Mouse (Mus musculus) testis, adult 2 months (tissue): ENCODE data around the gene Itgb3. TPM values are rescaled to one million over a fixed set of nuclear protein-coding genes. Genes with fewer than 3 reads are reported as not detected.
A peak's percentile ranks its signal among the peaks of the same experiment; 100 is the strongest.

Source experiments
- H3K27ac ChIP-seq: fragments of 200-500 bp; 2 replicates; pipeline ENCODE4 v1.5.1; 2012; ENCODE audit warnings: low read depth, low read length; ENCODE audit not compliant: control insufficient read depth, insufficient read depth
- H3K27me3 ChIP-seq: fragments of 200-500 bp; 2 replicates; pipeline ENCODE4 v1.6.1; 2012; ENCODE audit warnings: mild to moderate bottlenecking, low read length, moderate library complexity; ENCODE audit not compliant: control insufficient read depth, insufficient read depth
- H3K36me3 ChIP-seq: fragments of 200-500 bp; 2 replicates; pipeline ENCODE4 v1.6.1; 2012; ENCODE audit warnings: mild to moderate bottlenecking, low read length; ENCODE audit not compliant: control insufficient read depth, insufficient read depth
- H3K4me1 ChIP-seq: fragments of 200-500 bp; 2 replicates; pipeline ENCODE4 v1.6.1; 2012; ENCODE audit warnings: low read length; ENCODE audit not compliant: control insufficient read depth, insufficient read depth
- H3K4me3 ChIP-seq: fragments of 200-500 bp; 2 replicates; pipeline ENCODE4 v1.5.1; 2012; ENCODE audit warnings: low read depth, mild to moderate bottlenecking, low read length, moderate library complexity, mixed read lengths; ENCODE audit not compliant: control insufficient read depth
- CTCF ChIP-seq: fragments of 200-500 bp; IDR thresholded peaks from 2 replicates; pipeline ENCODE4 v1.5.1; 2012; ENCODE audit warnings: low read depth, mild to moderate bottlenecking, inconsistent platforms, low read length, moderate library complexity; ENCODE audit not compliant: control insufficient read depth, insufficient read depth, insufficient replicate concordance
- POLR2A ChIP-seq: fragments of 200-500 bp; IDR thresholded peaks from 2 replicates; pipeline ENCODE4 v1.6.1; 2012; ENCODE audit warnings: low read depth, mild to moderate bottlenecking, inconsistent platforms, low read length, moderate library complexity; ENCODE audit not compliant: control insufficient read depth
- polyA plus RNA-seq: library from polyadenylated mRNA; depleted of rRNA; stranded (reverse); fragments of >200 nt; gene quantifications from 2 replicates; pipeline ENCODE4 v1.2.3, GENCODE M21; 2012

Gene Itgb3
- polyA plus RNA-seq, 1 experiment = 1.4 TPM

DNA sequence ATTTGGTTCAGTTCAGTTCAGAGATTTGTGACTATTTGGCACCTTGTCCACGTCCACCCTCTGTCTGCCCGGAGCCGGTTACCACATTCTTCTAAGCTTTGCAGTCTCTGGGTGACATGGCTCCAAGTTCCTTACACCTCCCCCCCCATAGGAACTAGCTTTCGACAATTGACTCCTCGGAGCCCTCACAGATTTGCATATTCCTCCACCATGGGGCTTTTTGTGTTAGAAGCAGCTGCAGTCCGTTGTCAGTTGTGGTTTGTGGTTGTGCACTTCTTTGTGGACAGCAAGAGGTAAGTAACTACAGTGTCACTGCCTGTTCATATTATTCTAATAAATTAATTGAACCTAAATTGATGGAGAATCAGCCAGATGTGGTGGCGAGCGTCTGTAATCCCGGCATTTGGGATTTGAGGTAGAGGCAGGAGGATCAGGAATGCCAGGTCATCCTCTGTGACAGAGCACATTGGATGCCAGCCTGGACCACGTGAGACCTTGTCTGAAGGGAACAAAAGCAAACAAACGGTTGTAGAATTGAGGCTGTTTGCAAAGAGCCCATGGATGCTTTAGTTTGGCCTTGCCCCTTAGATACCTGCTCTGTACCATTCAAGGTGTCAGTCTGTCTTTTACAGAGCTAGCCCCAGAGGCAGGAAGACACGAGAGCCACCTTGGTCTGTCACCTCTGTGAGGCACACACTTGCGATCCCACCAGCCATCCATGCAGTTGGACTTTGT is 25.0 kb upstream of the Itgb3 start:
- H3K27me3 ChIP-seq = no peaks in the 10 kb centered on the region
- TF ChIP-seq CTCF = no peak
- no peak for TF ChIP-seq POLR2A
- H3K27ac ChIP-seq = no peak overlapping the region
- H3K4me3 ChIP-seq = no peak overlapping the region
- H3K36me3 ChIP-seq = no peaks in the 10 kb centered on the region
- H3K4me1 ChIP-seq = peaks cover 3% of the 10 kb centered on the region

DNA sequence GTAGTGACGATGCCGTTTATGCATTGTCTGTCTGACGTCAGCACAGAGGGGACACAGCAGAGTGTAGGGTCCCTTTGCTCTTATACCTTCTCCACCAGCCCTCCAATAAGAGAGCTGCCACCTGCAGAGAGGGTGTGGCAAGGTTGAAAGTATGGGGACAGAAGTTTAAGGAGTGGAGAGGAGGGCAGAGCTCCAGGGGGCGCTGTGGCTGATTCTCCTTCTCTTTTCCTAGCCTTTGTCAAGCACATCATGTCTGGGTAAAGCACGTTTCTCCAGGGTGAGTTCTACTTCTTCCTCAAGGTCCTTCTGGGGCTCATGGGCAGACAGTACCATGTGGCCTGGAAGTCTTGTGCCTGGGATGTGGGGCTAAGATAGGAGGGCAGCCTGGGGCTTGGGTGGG is 22.3 kb upstream of the Itgb3 start:
- Histone ChIP-seq H3K4me1 (no peaks in the 10 kb centered on the region; the same call in none of the 2 replicates), H3K36me3 (no peaks in the 10 kb centered on the region), H3K27me3 (no peaks in the 10 kb centered on the region), H3K4me3 (no peak overlapping the region), H3K27ac (no peak overlapping the region)
- TF ChIP-seq POLR2A = no peak
- peak; percentile 2; the same call in 1 of the 2 replicates for TF ChIP-seq CTCF

DNA sequence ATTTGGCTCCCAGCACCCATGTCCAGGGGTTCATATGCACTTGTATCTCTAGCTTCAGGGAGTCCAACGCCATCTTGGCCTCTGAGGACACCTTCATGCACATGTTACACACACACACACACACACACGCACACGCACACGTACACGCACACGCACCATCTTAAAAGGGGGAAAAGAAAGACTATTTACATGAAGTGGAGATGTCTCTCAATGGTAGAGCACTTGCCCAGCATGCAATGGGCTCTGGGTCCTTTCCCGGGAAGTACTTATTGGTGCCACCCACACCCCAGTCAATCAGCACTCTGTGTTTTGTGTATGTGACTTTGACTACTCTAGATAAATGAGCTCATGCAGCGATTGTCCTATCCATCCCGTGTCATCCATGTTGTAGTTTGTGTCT is 19.9 kb upstream of the Itgb3 start:
- TF ChIP-seq POLR2A (no peak), CTCF (no peak)
- peaks cover 2% of the 10 kb centered on the region for H3K4me1 ChIP-seq
- H3K27me3 ChIP-seq = no peaks in the 10 kb centered on the region
- no peak overlapping the region for H3K27ac ChIP-seq
- no peak overlapping the region for H3K4me3 ChIP-seq
- no peaks in the 10 kb centered on the region for H3K36me3 ChIP-seq

DNA sequence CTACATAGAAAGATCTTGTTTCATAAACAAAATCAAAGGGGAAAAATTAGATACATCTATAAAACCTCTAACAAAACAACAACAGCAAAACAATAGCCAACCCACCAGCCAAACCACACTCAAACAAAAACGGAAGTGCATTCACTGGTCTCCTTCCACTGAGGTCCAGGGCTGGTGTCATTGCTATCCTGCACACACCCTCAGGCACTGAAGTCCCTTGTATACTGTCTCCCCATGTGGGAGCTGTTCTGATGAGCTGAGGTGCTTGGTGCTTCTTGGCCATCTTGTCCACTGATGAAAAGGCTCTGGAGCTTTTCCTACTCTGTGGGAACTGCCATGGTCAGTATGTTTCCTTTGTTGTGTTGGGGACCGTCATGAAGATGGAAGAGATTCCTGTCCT is 19.3 kb upstream of the Itgb3 start:
- Histone ChIP-seq H3K4me1 (peaks cover 2% of the 10 kb centered on the region), H3K27me3 (no peaks in the 10 kb centered on the region), H3K36me3 (no peaks in the 10 kb centered on the region), H3K4me3 (no peak overlapping the region), H3K27ac (no peak overlapping the region)
- TF ChIP-seq CTCF (no peak), POLR2A (no peak)

DNA sequence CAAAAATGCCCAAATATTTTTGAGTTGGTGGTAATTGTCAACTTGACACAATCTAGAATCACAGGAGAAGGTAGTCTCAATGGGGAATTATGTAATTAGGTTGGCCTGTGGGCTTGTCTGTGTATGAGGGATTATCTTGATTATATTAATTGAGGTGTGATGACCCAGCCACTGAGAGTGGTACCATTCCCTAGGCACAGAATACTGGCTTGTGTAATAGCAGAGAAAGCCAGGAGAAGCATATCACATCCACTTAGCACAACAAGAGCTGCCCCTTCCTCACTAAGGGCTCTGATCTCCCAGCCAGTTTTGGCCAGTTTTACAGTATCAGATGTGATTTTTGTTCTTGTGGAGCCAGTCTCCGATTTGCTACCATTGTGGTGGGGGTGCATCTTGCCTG is 18.2 kb upstream of the Itgb3 start:
- no peak overlapping the region for H3K4me3 ChIP-seq
- H3K4me1 ChIP-seq = peaks cover 2% of the 10 kb centered on the region
- no peaks in the 10 kb centered on the region for H3K27me3 ChIP-seq
- no peak overlapping the region for H3K27ac ChIP-seq
- no peaks in the 10 kb centered on the region for H3K36me3 ChIP-seq
- no peak for TF ChIP-seq POLR2A
- TF ChIP-seq CTCF = no peak

DNA sequence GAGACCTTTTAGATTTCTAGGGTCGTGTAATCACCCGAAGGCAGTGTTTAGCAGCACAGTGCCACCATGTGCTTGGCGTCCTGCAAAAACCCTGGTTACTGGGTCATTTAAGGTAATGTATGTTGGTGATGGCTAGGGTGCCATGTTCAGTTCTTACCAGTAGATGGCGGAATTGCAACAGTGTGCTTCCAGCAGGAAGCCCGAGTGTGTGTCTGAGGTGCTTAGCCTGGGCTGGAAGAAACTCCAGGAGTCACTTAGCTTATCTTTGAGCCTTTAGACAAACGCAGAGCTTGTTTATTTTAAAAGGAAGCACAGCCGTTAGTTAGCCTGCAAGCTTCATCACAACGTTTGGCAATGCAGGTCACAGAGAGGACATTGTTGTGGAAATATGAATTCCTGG is 17.7 kb upstream of the Itgb3 start:
- TF ChIP-seq POLR2A (no peak), CTCF (peak; percentile 76; the same call in 1 of the 2 replicates)
- Histone ChIP-seq H3K4me3 (no peak overlapping the region), H3K36me3 (no peaks in the 10 kb centered on the region), H3K4me1 (peaks cover 2% of the 10 kb centered on the region), H3K27me3 (no peaks in the 10 kb centered on the region), H3K27ac (no peak overlapping the region)

DNA sequence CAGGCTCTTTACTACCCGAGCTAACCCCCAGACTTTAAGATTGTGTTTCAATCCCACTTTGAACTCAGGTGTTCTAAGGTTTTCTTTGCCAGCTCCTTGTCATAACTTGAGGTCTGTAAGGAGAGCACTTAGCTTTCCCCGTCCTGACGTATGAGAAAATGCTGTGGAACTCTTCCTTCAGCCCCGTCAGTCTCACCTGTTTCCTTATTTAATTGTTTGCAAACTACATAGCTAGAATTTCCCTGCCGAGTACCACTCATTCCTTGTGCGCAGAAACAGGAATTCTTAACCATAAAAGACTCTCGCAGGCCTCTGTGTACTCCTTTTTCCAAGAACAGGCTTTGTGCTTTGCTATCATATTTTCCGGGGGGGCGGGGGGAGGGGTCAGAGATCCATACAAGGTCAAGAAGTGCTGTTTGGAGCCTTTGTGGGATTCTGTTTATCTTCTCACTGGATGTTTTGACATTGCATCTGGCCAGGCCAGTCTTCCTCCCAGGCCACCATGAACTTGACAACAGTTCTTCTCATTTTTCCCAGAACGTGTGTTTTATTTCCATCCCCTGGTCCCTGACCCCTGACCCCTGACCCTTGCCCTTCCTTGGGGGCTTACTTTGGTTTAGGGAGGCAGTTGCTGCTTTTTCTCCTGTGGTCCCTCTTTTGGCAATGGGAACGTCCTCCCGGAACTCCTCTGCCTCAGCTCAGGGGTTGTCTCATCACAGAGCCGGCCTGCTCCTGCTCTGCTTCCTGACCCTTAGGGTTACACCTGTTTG is 15.5 kb upstream of the Itgb3 start:
- no peaks in the 10 kb centered on the region for H3K36me3 ChIP-seq
- H3K27me3 ChIP-seq = no peaks in the 10 kb centered on the region
- no peak overlapping the region for H3K27ac ChIP-seq
- H3K4me3 ChIP-seq = no peak overlapping the region
- TF ChIP-seq CTCF = no peak
- TF ChIP-seq POLR2A = no peak
- peaks cover 2% of the 10 kb centered on the region for H3K4me1 ChIP-seq

DNA sequence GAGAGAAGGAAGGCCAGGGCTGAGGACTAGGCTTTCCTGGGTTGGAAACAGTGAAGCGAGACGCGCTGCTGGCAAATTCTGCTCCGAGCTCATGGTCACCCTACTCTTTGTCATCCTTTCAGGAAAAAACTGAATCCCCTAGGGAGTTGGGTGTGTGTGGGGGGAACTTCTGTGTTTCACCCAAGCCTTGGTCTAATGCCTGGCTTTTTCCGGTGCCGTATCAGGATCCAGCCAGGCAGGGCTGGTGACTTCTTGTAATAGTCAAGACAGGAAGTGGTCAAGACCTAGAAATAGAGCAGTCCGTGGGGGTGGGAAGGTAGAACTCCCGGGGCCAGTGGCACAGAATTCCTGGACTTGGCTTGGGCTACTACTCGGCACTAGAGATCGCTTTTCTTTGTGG is 11.4 kb upstream of the Itgb3 start:
- no peaks in the 10 kb centered on the region for H3K36me3 ChIP-seq
- peaks cover 2% of the 10 kb centered on the region; the same call in 1 of the 2 replicates for H3K4me1 ChIP-seq
- H3K27ac ChIP-seq = no peak overlapping the region
- no peak overlapping the region for H3K4me3 ChIP-seq
- TF ChIP-seq CTCF (no peak), POLR2A (no peak)
- no peaks in the 10 kb centered on the region for H3K27me3 ChIP-seq
